Mouse (Mus musculus) CH12.LX (cell line): ENCODE measurements around the gene Card9. TPM values are rescaled to one million over a fixed set of nuclear protein-coding genes. Genes with fewer than 3 reads are reported as not detected.

ENCODE experiments used
- DNase-seq: peaks from one replicate; pipeline ENCODE4 v3.0.0-alpha.2; 2013; ENCODE audit errors: extremely low read depth
- H3K27ac ChIP-seq: 2 replicates; pipeline ENCODE4 v1.5.1; 2012; ENCODE audit warnings: low read depth, mild to moderate bottlenecking, control low read depth, moderate library complexity; ENCODE audit not compliant: insufficient read depth
- H3K27me3 ChIP-seq: replicated peaks from 2 replicates; pipeline ENCODE3; 2012; ENCODE audit warnings: inconsistent platforms
- H3K36me3 ChIP-seq, 2 experiments: replicated peaks in 1 of 2; 2 replicates each; pipeline versions ENCODE3 to v1.6.1; 2012; ENCODE audit warnings: inconsistent platforms in 1 of 2, low read length in 1 of 2, mild to moderate bottlenecking in 1 of 2, mixed read lengths in 1 of 2, moderate library complexity in 1 of 2; ENCODE audit not compliant: control insufficient read depth in 1 of 2, insufficient read depth in 1 of 2
- H3K4me1 ChIP-seq, 2 experiments: 2 replicates each; pipeline ENCODE4 v1.6.1; 2012; ENCODE audit warnings: inconsistent platforms in 1 of 2, moderate library complexity in 1 of 2; ENCODE audit not compliant: insufficient read depth in 2 of 2, control insufficient read depth in 1 of 2
- H3K4me2 ChIP-seq: 2 replicates; pipeline ENCODE4 v1.6.1; 2012; ENCODE audit warnings: low read depth, mild to moderate bottlenecking, control low read depth; ENCODE audit not compliant: poor library complexity, insufficient read depth, severe bottlenecking
- H3K4me3 ChIP-seq, 3 experiments: fragments of 150-350 bp in 1 of 3; sonication (generic) in 1 of 3; replicated peaks in 1 of 3; 2 replicates each; pipeline versions ENCODE3 to v1.5.1; 2011 to 2012; ENCODE audit warnings: low read depth in 2 of 3, low read length in 2 of 3, mild to moderate bottlenecking in 2 of 3, moderate library complexity in 2 of 3, control low read depth in 1 of 3, improper control_type of control experiment in 1 of 3, inconsistent platforms in 1 of 3, mixed read lengths in 1 of 3; ENCODE audit not compliant: poor library complexity in 1 of 3
- H3K79me2 ChIP-seq: replicated peaks from 2 replicates; pipeline ENCODE4 v1.6.1; 2012; ENCODE audit warnings: mild to moderate bottlenecking, moderate library complexity; ENCODE audit not compliant: control insufficient read depth, poor library complexity, insufficient read depth, severe bottlenecking; ENCODE audit errors: extremely low read depth
- H3K9ac ChIP-seq: 2 replicates; pipeline ENCODE4 v1.6.1; 2012; ENCODE audit warnings: low read depth, mild to moderate bottlenecking, control low read depth, moderate library complexity; ENCODE audit not compliant: insufficient read depth
- H3K9me3 ChIP-seq: replicated peaks from 2 replicates; pipeline ENCODE3; 2012; ENCODE audit warnings: low read length, inconsistent platforms, mixed read lengths
- BHLHE40 ChIP-seq: IDR thresholded peaks from 2 replicates; pipeline ENCODE4 v1.6.1; 2011; ENCODE audit warnings: mild to moderate bottlenecking, low read depth, low read length, improper control_type of control experiment
- CHD2 ChIP-seq: IDR thresholded peaks from 2 replicates; pipeline ENCODE4 v1.6.1; 2011; ENCODE audit warnings: low read length, improper control_type of control experiment
- E2F4 ChIP-seq: IDR thresholded peaks from 2 replicates; pipeline ENCODE4 v1.6.1; 2011; ENCODE audit warnings: low read depth, low read length, improper control_type of control experiment; ENCODE audit not compliant: insufficient replicate concordance
- ELF1 ChIP-seq: IDR thresholded peaks from 2 replicates; pipeline ENCODE4 v1.6.1; 2014; ENCODE audit warnings: low read depth, mild to moderate bottlenecking, inconsistent platforms, low read length, improper control_type of control experiment
- EP300 ChIP-seq: IDR thresholded peaks from 2 replicates; pipeline ENCODE4 v1.6.1; 2011; ENCODE audit warnings: low read length, improper control_type of control experiment
- GABPA ChIP-seq: IDR thresholded peaks from 2 replicates; pipeline ENCODE4 v1.6.1; 2012; ENCODE audit warnings: low read depth, low read length, improper control_type of control experiment, inconsistent platforms; ENCODE audit not compliant: insufficient replicate concordance
- HCFC1 ChIP-seq: IDR thresholded peaks from 2 replicates; pipeline ENCODE4 v1.6.1; 2012; ENCODE audit warnings: low read depth, mild to moderate bottlenecking, inconsistent platforms, low read length, improper control_type of control experiment
- IRF4 ChIP-seq: IDR thresholded peaks from 2 replicates; pipeline ENCODE4 v1.6.1; 2014; ENCODE audit warnings: low read depth, mild to moderate bottlenecking, inconsistent platforms, low read length, improper control_type of control experiment
- JUN ChIP-seq: IDR thresholded peaks from 2 replicates; pipeline ENCODE4 v1.6.1; 2011; ENCODE audit warnings: low read depth, mild to moderate bottlenecking, low read length, improper control_type of control experiment, moderate library complexity; ENCODE audit not compliant: insufficient read depth
- JUND ChIP-seq: conservative IDR thresholded peaks from 2 replicates; pipeline ENCODE4 v1.6.1; 2011; ENCODE audit warnings: low read depth, low read length, improper control_type of control experiment
- KAT2A ChIP-seq: IDR thresholded peaks from 2 replicates; pipeline ENCODE4 v1.6.1; 2012; ENCODE audit warnings: low read length, improper control_type of control experiment, inconsistent platforms; ENCODE audit not compliant: insufficient replicate concordance
- MAFK ChIP-seq: IDR thresholded peaks from 2 replicates; pipeline ENCODE4 v1.6.1; 2011; ENCODE audit warnings: low read length, improper control_type of control experiment; ENCODE audit not compliant: insufficient replicate concordance
- MAX ChIP-seq: IDR thresholded peaks from 2 replicates; pipeline ENCODE4 v1.6.1; 2011; ENCODE audit warnings: low read length, improper control_type of control experiment
- MAZ ChIP-seq: IDR thresholded peaks from 2 replicates; pipeline ENCODE4 v1.6.1; 2012; ENCODE audit warnings: low read depth, mild to moderate bottlenecking, inconsistent platforms, low read length, improper control_type of control experiment, moderate library complexity
- MEF2A ChIP-seq: IDR thresholded peaks from 2 replicates; pipeline ENCODE4 v1.6.1; 2014; ENCODE audit warnings: low read depth, mild to moderate bottlenecking, inconsistent platforms, low read length, improper control_type of control experiment, borderline replicate concordance
- MXI1 ChIP-seq: IDR thresholded peaks from 2 replicates; pipeline ENCODE4 v1.6.1; 2011; ENCODE audit warnings: mild to moderate bottlenecking, low read depth, low read length, improper control_type of control experiment
- MYC ChIP-seq: IDR thresholded peaks from 2 replicates; pipeline ENCODE4 v1.6.1; 2011; ENCODE audit warnings: low read depth, mild to moderate bottlenecking, improper control_type of control experiment, low read length
- NELFE ChIP-seq: IDR thresholded peaks from 2 replicates; pipeline ENCODE4 v1.6.1; 2011; ENCODE audit warnings: low read depth, low read length, improper control_type of control experiment
- NRF1 ChIP-seq: IDR thresholded peaks from 2 replicates; pipeline ENCODE4 v1.6.1; 2014; ENCODE audit warnings: low read depth, mild to moderate bottlenecking, inconsistent platforms, low read length, improper control_type of control experiment, moderate library complexity
- PAX5 ChIP-seq: IDR thresholded peaks from 2 replicates; pipeline ENCODE4 v1.6.1; 2012; ENCODE audit warnings: low read length, inconsistent platforms, mixed read lengths
- POLR2A ChIP-seq: IDR thresholded peaks from 2 replicates; pipeline ENCODE4 v1.6.1; 2011; ENCODE audit warnings: low read depth, mild to moderate bottlenecking, improper control_type of control experiment, low read length
- POLR2AphosphoS2 ChIP-seq: IDR thresholded peaks from 2 replicates; pipeline ENCODE4 v1.6.1; 2011; ENCODE audit warnings: low read depth, low read length, improper control_type of control experiment
- SIN3A ChIP-seq: IDR thresholded peaks from 2 replicates; pipeline ENCODE4 v1.6.1; 2012; ENCODE audit warnings: low read length, improper control_type of control experiment, inconsistent platforms
- SMC3 ChIP-seq: IDR thresholded peaks from 2 replicates; pipeline ENCODE4 v1.6.1; 2011; ENCODE audit warnings: low read depth, low read length, improper control_type of control experiment
- TBP ChIP-seq: conservative IDR thresholded peaks from 2 replicates; pipeline ENCODE4 v1.6.1; 2011; ENCODE audit warnings: low read depth, low read length, improper control_type of control experiment
- TCF12 ChIP-seq: IDR thresholded peaks from 2 replicates; pipeline ENCODE4 v1.6.1; 2014; ENCODE audit warnings: low read depth, mild to moderate bottlenecking, inconsistent platforms, low read length, improper control_type of control experiment
- USF1 ChIP-seq: IDR thresholded peaks from 2 replicates; pipeline ENCODE4 v1.6.1; 2014; ENCODE audit warnings: low read depth, mild to moderate bottlenecking, inconsistent platforms, low read length, improper control_type of control experiment
- USF2 ChIP-seq: conservative IDR thresholded peaks from 2 replicates; pipeline ENCODE4 v1.6.1; 2011; ENCODE audit warnings: low read depth, low read length, improper control_type of control experiment
- ZC3H11A ChIP-seq: IDR thresholded peaks from 2 replicates; pipeline ENCODE4 v1.6.1; 2012; ENCODE audit warnings: low read depth, mild to moderate bottlenecking, inconsistent platforms, low read length, improper control_type of control experiment
- ZKSCAN1 ChIP-seq: IDR thresholded peaks from 2 replicates; pipeline ENCODE4 v1.6.1; 2012; ENCODE audit warnings: low read depth, inconsistent platforms, low read length, improper control_type of control experiment, borderline replicate concordance
- ZMIZ1 ChIP-seq: IDR thresholded peaks from 2 replicates; pipeline ENCODE4 v1.6.1; 2012; ENCODE audit warnings: low read depth, mild to moderate bottlenecking, inconsistent platforms, low read length, improper control_type of control experiment
- dilution Hi-C: fragments of 300-500 bp; cut with MboI; formaldehyde crosslinking; loops from 2 replicates; pipeline ENCODE4 v1.14.3; 2020; ENCODE audit warnings: low sequenced_read_pairs; ENCODE audit not compliant: extremely low pct_unique_long_range_greater_than_20kb, extremely low pct_ligation_motif_present
- in situ Hi-C: fragments of 300-500 bp; cut with MboI; formaldehyde crosslinking; loops from 3 replicates; pipeline ENCODE4 v1.14.3; 2019; ENCODE audit warnings: low sequenced_read_pairs, low pct_ligation_motif_present, low pct_unique_long_range_greater_than_20kb, mixed read lengths
- polyA plus RNA-seq: library from polyadenylated mRNA; unstranded; fragments of >175 nt; gene quantifications from 2 replicates; pipeline ENCODE4 v1.2.1, GENCODE M21; 2012; ENCODE audit warnings: low read depth; ENCODE audit not compliant: insufficient read length
- total RNA-seq, 2 experiments: library from RNA; depleted of rRNA; stranded (reverse); fragments of 300-350 nt in 1 of 2; fragments of >200 nt in 1 of 2; gene quantifications; 2 replicates each; pipeline ENCODE4 v1.2.3; 2012 to 2014

Card9 gene
- total and polyA plus RNA-seq, 3 experiments = 0.32 to 0.44 (median 0.42) TPM

- H3K27ac ChIP-seq = peak within 1 kb of the TSS; percentile 5; the same call in 1 of the 2 replicates
- peak within 1 kb of the TSS; percentile 61 for H3K9ac ChIP-seq
- H3K27me3 ChIP-seq = no peaks in the 10 kb centered on the region
- no peaks in the 10 kb centered on the region for H3K9me3 ChIP-seq
- DNase-seq = peak; percentile 89
- H3K4me2 ChIP-seq = peak within 1 kb of the TSS; percentile 64; the same call in 1 of the 2 replicates
- H3K4me1 ChIP-seq = peaks cover 0 to 11% of the 10 kb centered on the region in 2 experiments; a peak in 2 of 4 replicates
- peaks cover 62 to 78% of the 10 kb centered on the region in 2 experiments for H3K36me3 ChIP-seq
- TF ChIP-seq NELFE (peak; percentile 90), SMC3 (no peak; the same call in 1 of the 2 replicates), JUND (no peak), USF1 (no peak), ZKSCAN1 (no peak), JUN (no peak), GABPA (no peak), HCFC1 (peak; percentile 86), EP300 (no peak), ELF1 (peak; percentile 91), NRF1 (peak; percentile 64), ZC3H11A (no peak), SIN3A (peak; percentile 97), PAX5 (no peak), POLR2AphosphoS2 (peak; percentile 85; the same call in 1 of the 2 replicates), IRF4 (peak; percentile 42; the same call in 1 of the 2 replicates), USF2 (no peak), ZMIZ1 (peak; percentile 75; the same call in 1 of the 2 replicates), MAX (peak; percentile 94), CHD2 (peak; percentile 56; the same call in 1 of the 2 replicates), MYC (peak; percentile 87), POLR2A (peak; percentile 90), MEF2A (no peak), TCF12 (peak; percentile 80), E2F4 (no peak), MXI1 (peak; percentile 99), KAT2A (peak; percentile 75; the same call in 1 of the 2 replicates), MAFK (no peak), BHLHE40 (peak; percentile 67), TBP (peak; percentile 69; the same call in 1 of the 2 replicates), MAZ (peak; percentile 80)
- H3K4me3 ChIP-seq = peak within 1 kb of the TSS; percentile 80 to 94 (median 82)
- H3K79me2 ChIP-seq = peaks cover 17% of the 10 kb centered on the region
- dilution Hi-C loops (no loop called here), in situ Hi-C loops (no loop called here)
Measured at GRCm38 (mm10) chr2:26380131-26380771, 19.5 kb upstream of the Card9 start, which contains the start of gene Snapc4. TSS of gene Snapc4 (minus strand) at chr2:26380653.
